Mouse (Mus musculus) c-Kit-positive CD71-negative TER-119-negative erythroid progenitor cells, embryonic 14.5 days (primary cell): Measurements from ENCODE around the gene Enpep.

Experiments
- DNase-seq: peaks from one replicate; pipeline ENCODE4 v3.0.0-alpha.2; 2013; ENCODE audit warnings: low read depth

Enpep gene

GRCm38 (mm10) chr3:129238664-129239258 is 93.8 kb downstream of the Enpep start:
- DNase-seq, result no peak

- no peak for DNase-seq
These were observed 94.5 kb downstream of the Enpep start for GRCm38 (mm10) chr3:129238010-129238409.

- DNase-seq, result no peak
These were observed 105.2 kb downstream of the Enpep start for GRCm38 (mm10) chr3:129227331-129227730.

GRCm38 (mm10) chr3:129226681-129227080 is 105.8 kb downstream of the Enpep start:
- DNase-seq, result no peak

GRCm38 (mm10) chr3:129225577-129226289 is 106.8 kb downstream of the Enpep start:
- DNase-seq, result no peak

GRCm38 (mm10) chr3:129224806-129225576 is 107.5 kb downstream of the Enpep start:
- DNase-seq, result no peak

GRCm38 (mm10) chr3:129223964-129224805 is 108.3 kb downstream of the Enpep start:
- no peak for DNase-seq

- DNase-seq, result no peak
These were observed 109.1 kb downstream of the Enpep start for GRCm38 (mm10) chr3:129223401-129223800.

GRCm38 (mm10) chr3:129222448-129223290 is 109.9 kb downstream of the Enpep start:
- DNase-seq, result no peak

- DNase-seq, result no peak
These were observed 110.9 kb downstream of the Enpep start for GRCm38 (mm10) chr3:129221380-129222260.

- DNase-seq, result no peak
These were observed 111.7 kb downstream of the Enpep start for GRCm38 (mm10) chr3:129220681-129221379.

GRCm38 (mm10) chr3:129220086-129220670 is 112.3 kb downstream of the Enpep start:
- DNase-seq, result no peak
